Mouse (Mus musculus): ENCODE data around the gene Akap6.

DNA sequence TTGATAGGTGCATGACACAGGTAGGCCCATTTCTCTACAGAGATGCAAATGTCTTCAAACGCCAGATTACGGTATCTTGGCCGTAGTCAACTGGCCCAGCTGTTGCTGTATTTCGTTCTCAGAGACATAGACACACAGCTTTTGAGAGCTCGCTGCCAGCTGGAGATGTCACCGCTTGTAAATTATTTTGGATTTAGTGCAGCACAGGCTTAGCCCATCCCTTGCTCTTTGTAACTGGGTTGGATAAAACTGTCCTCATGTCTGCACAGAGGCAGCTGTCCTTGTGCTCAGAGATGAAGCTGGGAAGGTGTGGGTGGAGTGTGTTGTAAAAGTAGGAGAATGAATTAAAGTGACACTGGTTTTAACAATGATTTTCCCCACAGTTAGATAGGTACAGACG is 193.3 kb downstream of the Akap6 start:
- TF ChIP-seq CTCF (IDR thresholded peaks at IDR 0.05; ENCODE audit: control insufficient read depth, insufficient read depth, insufficient replicate concordance, low read depth, low read length) = no peak
- TF ChIP-seq POLR2A (IDR thresholded peaks at IDR 0.05; ENCODE audit: control insufficient read depth, low read depth, low read length) = no peak

Measured in testis, adult 2 months (tissue).